Mouse (Mus musculus): ENCODE measurements around the gene Ikbip. TPM values are rescaled to one million over a fixed set of nuclear protein-coding genes. Genes with fewer than 3 reads are reported as not detected.

Ikbip gene
- total RNA-seq, 2 experiments from 2014 or later = 42.5 to 43.0 TPM

DNA sequence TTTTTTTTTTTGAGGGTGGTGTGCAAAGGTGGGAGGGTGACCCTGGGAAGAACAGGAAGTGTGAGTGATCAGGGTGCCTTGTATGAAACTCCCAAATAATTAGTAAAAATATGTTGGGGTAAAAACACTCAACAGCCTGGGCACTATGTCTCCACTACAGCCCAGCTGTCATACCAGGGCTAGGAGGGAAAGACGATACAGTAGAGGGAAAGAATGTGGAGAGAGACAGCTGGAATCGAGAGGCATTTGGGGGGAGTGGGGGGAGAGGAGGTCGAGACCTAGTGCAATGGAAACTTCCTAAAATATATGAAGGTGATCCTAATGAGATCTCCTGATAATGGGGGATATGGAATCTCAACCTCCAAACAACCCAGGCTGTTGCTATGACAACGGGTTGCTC lies 27.1 kb downstream of the Ikbip start:
- DNase-seq (ENCODE audit: low spot score in 2 of 2) = no peak

DNA sequence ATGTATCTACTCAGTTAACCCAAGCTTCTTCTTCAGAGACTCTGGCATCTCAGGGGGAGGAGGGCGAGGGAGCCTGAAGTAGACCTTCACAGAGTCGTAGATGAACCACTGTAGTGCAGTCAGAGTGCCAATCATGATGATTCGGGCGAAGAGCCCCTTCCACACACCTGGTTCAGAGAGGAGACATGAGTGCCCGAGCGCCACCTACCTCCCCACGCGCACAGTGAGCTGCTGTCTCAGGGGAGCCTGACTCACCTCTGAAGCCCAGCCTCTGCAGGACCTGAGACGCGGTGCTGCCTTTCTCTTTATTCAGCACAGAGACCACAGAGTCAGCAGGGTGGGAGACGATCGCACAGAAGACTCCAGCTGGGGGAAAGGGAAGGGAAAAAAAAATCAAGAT lies 34.2 kb downstream of the Ikbip start:
- DNase-seq (ENCODE audit: low spot score in 2 of 2) = no peak

DNA sequence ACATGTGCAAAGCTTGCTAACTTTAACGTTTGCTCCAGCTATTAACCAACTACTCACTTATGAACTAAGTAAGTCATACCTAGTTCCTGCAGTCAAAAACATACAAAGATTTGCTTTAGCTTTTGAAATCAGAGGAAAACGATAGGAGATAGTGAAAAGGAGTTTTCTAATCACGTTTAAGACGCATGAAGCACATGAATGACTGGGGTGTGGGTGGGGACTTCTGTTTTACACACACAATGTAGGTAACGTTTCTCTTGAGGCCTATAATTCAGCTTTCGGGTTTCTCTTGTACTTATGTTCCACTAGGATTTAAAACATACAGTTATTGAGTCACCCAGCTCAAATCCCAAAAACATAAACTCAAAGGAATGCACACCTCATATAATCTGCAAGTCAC lies 39.9 kb downstream of the Ikbip start:
- DNase-seq (ENCODE audit: low spot score in 2 of 2) = no peak

DNA sequence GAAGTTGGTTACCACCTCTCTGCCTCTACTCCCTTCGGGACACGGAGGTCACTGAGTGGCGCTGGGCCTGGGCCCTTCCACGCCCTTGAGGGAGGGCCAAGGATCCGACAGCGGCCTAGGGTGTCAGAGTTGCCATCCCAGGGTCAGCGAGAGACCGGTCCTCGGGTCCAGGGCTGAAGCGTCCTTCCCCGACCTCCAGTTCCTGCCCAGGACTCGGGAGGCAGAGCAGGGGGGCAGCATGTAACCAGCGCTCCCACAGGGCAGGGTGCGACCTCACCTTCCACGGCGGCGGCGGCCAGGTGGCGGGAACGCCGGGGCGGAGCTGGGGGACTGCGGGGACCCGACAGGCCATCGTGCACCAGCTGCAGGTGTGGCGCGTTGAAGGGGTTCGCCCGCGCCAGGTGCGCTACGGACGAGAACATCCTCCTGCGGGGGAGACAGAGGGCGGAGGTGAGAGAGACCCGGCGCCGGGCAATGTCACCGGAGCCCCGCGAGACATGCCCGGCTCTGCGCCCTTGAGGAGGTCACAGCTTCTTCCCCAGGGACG lies 40.6 kb downstream of the Ikbip start:
- DNase-seq (ENCODE audit: low spot score in 2 of 2) = peak in 1 of 2 experiments; percentile 25

DNA sequence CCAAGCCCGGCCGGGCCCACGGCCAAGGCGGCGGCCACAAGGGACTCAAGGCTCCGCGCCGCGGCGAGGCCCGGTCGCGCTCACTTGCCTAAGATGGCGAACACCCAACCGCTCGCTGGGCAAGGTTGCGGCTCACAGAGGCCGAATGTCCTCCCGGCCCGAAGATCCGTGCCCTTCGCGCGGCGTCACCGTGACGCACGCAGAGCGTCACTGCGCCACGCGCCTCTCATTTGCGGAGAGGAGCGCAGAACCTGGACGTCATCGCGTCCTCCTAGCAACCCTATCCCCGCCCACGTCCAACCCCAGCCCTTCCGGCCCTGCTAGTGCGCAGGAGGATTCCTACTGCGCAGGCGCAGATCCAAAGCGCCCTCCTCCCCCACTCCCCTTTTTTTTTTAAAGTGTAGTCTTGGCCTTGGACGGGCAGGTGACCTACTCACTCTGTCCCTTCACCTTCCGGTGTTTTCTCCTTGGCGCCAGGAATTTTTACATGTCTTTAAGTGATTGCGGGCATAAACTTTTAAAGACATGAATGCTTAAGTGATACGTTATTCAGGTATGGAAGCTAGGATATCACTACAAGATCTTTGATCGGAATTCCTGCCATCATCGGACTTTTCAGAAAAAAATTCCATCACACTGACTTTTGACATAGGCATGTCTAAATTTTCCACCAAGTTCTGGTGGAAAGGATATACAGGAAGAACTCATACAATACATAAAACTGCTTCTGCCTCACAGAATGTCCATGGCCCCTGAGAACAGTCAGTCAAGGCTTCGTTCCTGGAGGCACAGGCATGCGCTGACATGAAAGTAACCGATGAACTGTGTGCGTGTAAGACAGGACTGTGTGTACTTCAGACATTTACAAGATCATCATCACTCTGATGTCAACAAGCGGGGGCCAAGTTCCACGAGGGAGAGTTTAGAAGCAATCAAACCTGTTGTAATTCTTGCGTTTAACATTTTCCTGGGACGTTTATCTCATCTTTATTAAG lies 41.4 kb downstream of the Ikbip start, which contains the start of gene Slc25a3:
Gene Slc25a3 (minus strand): TSS at position 232 of the 995 bp plus-strand sequence.
- peak; percentile 96 to 98 for DNase-seq (ENCODE audit: low spot score in 2 of 2)

DNA sequence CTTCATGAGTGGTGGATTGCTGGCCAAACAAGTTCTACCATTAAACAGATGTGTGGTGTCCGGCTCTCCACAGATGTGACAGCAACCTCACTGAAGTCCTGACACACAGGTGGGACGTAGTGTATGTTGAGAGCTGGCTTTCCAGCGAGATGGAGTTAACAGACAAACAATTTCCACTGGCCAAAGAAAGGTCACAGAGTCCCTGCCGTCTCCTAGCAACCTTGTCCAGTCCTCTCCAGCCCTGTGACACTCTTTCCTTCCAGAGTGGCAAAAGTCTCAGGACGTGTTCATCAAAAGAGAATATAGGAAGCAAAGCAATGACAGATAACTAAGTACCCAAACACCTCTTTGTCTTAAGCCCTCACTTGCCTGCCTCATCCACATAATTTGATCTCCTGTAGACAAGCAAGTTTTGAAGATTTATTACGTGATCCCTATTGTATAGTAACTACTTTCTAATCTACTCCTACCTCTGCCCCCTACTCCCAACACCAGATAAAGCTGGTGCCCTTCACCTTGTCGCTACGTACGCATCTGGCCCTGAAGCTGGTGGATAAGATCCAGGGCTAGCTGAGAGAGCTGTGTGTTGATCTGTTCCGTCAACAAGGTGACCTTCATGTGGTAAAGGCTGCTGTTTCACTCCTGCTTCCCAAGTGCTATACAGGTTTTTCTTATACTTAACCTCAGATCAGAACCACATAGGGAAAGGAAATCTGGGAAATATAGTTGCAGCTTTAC lies 44.0 kb downstream of the Ikbip start:
- DNase-seq (ENCODE audit: low spot score in 2 of 2) = no peak

DNA sequence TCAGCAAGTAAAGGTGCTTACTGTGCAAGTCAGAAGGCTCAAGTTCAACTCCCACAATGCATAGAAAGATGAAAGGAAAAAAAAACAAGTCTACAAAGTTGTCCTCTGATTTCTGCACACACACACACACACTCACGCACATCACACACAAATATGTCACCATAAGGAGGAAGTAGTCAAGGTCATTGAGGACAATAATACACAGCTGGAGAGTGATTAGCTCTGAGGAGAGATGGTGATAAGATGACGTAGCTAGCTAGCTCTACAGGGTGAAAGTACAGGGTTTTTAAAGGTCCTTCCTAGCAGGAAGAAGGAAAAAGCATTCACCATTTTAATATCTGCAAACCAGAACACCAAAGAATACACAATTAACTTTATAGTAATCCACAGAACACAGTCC lies 44.7 kb downstream of the Ikbip start:
- DNase-seq (ENCODE audit: low spot score in 2 of 2) = no peak

DNA sequence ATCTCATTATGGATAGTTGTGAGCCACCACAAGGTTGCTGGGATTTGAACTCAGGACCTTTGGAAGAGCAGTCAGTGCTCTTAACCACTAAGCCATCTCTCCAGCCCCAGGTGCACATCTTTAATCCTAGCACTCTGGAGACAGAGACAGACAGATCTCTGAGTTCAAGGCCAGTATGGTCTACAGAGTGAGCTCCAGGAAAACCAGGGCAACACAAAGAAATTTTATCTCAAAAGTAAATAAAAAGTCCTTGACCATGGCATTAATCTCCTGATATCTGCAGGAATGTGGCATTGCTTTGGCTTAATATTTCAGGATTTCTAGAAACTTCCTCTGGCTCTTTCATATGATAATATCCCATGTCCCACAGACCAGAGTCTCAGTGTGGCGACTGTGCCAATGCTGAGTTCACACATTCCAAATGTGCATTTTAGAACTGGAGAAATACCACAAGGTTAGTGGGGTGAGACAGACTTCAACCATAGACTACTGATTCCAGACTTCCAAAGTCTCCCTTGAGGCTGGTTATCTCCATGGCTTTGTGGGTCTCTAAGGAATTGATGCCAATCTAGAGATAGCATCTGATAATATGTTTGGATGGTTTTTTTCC lies 45.9 kb downstream of the Ikbip start:
- DNase-seq (ENCODE audit: low spot score in 2 of 2) = no peak

DNA sequence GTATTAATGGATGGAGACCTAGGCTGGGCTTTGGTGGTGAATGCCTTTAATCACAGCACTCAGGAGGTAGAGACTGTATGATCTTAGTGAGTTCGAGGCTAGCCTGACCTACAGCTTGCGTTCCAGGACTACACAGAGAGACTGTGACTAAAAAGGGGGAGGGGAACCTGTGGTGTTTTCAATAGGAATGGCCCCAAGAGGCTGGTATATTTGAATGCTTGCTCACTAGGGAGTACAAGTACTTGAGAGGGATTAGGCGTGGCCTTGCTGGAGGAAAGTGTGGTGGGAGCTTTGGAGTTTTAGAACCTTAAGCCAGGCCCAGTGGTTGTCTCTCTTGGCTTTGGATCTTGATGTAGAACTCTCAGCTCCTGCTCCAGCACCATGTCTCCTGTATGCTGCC lies 48.1 kb downstream of the Ikbip start:
- DNase-seq (ENCODE audit: low spot score in 2 of 2) = no peak

DNA sequence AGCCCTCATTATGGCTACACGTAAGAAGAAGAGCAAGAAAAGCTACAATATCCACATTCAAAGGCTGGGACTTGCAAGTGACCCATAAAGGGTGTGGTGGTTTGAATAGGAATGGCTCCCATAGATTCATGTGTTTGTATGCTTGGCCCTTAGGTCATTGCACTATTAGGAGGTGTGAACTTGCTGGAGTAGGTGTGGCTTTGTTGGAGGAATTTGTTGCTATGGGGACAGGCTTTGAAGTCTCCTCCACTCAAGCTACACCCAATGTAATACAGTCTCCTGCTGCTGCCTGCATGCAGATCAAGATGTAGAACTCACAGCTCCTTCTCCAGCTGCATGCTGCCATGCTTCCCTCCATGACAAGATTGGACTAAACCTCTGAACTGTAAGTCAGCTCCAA lies 48.8 kb downstream of the Ikbip start:
- DNase-seq (ENCODE audit: low spot score in 2 of 2) = no peak

DNA sequence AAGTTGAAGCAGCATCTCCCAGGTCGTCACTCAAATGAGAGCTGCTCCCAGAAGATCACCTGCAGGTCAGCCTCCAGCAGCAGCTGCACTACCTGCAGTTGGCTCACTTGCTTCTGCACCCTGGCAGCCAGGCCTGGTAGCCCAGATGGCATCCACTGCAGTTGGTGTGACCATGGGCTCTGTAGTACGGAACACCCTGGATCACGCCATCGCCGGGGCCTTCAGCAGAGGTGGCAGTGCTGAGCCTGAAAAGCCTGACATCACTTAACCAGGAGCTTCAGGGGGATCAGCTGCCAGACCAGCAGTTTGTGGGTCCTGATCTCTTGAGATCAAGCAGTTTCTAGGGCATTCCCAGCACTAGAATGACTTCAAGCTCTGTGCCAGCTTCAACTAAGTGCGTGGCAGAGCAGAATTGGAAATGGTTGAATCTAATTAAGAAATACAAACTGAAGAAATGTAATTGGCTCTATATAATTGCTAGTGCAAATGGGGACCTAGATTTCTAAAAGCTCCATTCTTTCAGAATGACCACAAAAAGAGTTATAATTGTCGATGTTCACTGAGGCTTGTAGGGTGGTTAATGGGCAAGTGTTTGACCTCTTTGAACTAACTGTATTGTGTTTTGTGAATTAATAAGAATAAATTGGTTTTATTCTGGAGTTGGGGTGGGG lies 52.7 kb downstream of the Ikbip start:
- DNase-seq (ENCODE audit: low spot score in 2 of 2) = no peak

DNA sequence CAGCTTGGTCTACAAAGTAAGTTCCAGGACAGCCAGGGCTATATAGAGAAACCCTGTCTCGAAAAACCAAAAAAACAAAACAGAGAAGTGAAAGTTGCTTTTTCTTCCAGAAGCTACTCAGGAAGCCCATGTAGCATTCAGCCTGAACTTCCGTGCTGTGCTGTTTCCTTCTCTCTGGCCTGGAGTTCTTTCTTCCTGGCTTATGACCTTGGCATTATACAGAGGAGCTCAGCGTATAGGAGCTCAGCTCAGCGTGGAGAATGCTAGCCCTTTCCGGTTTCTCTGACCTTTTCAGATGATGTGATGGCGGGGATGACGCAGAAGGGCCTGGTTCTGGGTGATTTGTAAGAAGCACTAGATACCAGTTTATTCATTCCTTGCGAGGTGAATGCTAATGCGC lies 54.7 kb downstream of the Ikbip start:
- no peak for DNase-seq (ENCODE audit: low spot score in 2 of 2)

DNA sequence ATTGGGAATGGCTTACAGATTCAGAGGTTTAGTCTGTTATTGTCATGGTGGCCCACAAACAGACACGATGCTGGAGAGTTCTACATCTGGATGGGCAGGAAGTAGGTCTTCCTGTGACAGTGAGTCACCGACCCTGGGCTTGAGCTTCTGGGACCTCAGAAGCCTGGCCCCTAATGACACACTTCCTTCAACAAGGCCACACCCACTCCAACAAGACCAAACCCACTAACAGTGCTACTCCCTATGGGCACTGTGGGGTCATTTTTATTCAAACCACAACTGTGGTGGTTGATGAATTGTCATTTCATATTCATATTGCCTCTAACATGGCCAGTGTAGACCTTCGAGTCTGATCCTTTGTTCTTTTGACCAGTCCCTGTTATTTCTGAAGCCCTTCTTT lies 55.6 kb downstream of the Ikbip start:
- DNase-seq (ENCODE audit: low spot score in 2 of 2) = no peak

DNA sequence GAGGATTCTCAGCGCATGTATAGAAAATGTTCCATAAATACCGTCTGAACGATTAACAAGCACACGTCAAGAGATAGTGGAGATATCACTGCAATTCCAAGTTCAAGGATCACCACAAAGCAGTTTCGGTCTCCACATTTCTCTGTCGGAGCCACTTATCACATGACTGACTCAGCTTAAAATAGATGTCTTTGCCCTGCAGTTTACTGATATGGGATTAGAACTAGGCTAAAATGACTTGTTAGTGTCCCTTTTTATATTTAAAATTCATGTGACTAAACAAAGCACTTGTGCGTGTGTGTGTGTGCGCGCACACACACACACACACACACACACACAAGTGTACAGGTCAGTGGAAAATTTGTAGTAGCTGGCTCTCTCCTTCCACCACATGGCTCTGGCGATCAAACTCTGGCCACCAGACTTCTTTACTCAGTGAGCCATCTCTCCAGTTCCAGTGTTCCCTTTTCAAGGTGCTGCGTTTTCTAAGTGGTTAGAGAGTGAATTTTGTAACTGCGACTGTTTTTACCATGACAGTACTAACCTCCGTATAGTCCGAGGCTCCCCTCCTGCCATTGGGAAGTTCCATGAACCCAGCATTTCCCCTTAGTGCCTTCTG lies 56.5 kb downstream of the Ikbip start:
- DNase-seq (ENCODE audit: low spot score in 2 of 2) = no peak

DNA sequence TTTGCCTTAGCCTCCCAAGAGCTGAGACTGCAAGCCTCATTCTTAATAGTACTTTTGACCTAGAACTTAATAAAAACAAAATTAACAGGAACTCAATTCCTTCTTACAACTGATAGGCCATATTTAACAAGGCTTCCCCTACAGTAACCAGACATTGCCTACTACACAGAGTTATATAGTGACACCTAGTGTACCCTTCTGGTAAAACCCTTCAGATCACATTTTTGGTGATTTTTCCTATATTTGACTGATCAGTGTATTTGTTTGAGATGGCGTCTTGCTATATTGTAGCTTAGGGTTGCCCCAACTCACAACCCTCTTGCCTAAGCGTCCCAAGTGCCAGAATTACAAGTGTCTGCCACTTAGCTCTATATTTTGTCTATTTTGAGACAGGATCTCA lies 58.8 kb downstream of the Ikbip start:
- DNase-seq (ENCODE audit: low spot score in 2 of 2) = no peak

DNA sequence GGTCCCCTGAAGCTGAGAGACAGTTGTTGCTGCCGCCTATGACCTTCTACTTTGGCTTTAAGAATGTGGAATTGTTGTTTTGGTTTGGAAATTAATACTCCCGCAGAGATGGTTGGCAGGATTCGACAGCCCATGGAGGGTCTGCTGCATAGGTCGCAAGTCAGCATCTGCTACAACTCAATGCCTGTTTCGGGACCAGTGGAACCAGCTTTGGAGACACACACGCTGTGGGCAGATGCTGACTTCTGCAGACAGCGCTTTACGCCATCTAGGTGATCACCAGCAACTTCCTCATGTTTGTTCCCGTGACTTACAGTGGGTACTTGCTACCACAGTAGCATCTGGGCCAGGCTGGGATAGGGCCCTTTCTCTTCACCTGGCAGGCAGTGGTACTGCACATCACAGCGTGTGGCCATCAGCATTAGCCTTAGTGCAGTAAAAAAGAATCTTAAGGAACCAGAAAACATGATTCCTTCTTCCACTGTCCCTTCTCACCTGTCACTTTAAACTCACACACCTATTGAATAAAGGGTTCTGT lies 60.0 kb downstream of the Ikbip start:
- no peak for DNase-seq (ENCODE audit: low spot score in 2 of 2)

DNA sequence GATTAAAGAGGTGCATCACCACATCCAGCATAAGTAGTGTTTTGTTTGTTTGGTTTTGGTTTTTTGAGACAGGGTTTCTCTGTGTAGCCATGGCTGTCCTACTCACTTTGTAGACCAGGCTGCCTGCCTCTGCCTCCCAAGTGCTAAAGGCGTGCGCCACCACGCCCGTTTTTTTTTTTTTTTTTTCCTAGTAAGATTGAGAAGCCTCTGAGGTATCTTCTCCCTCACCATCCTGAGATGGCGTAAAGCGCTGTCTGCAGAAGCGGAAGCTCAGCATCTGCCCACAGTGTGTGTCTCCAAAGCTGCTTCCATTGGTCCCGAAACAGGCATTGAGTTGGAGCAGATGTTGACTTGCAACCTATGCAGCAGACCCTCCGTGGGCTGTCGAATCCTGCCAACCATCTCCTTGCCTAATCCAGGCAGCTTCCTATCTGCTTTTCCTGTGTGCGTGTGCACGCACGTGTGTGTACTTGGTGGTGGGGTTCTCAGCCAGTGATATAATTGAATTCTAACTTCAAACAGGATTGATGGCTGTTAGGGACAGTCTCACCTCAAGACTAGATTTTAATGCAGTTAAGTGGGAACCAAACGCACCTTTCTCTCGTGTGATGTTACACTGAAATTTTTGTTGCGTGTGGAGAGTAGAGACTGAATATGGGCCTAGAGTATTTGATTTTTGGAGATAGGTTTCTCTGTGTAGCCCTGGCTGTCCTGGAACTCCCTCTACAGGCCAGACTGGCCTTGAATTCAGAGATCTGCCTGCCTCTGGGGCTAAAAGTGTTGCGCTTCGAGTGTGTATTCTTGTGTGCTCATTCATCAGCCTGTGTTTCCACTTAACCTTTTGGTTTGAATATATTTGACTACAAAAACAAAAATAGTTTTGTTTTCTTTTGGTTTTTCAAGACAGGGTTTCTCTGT lies 60.8 kb downstream of the Ikbip start:
- no peak for DNase-seq (ENCODE audit: low spot score in 2 of 2)

DNA sequence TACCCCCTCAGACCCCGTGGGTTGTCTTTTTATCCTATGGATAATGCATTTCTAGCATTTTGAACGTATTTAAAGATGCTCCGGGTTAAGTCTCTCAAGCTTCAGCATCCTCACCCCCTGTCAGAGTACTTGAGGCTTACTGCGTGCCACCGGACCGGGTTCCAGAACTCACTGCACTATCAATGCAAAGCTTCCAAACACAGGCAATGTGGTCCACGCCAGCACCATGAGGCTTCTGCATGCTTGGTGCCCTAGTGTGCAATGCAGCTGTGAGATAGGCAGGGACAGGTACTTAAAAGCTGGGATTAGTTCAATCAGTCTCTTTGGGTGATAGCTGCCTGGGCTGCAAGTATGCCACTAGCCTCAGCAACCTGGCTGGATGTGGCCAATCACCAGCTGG lies 62.7 kb downstream of the Ikbip start:
- no peak for DNase-seq (ENCODE audit: low spot score in 2 of 2)
